Mouse (Mus musculus) gastrocnemius, adult 2 months (tissue): Measurements from ENCODE around the gene Mrnip. TPM values are rescaled to one million over a fixed set of nuclear protein-coding genes. Genes with fewer than 3 reads are reported as not detected.

Experiments used
- DNase-seq: peaks from one replicate; pipeline ENCODE4 v3.0.0; 2022
- H3K27ac ChIP-seq: fragments of 200-600 bp; 2 replicates; pipeline ENCODE4 v1.8.1; 2022; ENCODE audit warnings: mild to moderate bottlenecking
- H3K4me3 ChIP-seq: fragments of 200-600 bp; 2 replicates; pipeline ENCODE4 v1.8.1; 2022; ENCODE audit warnings: mild to moderate bottlenecking, moderate library complexity
- CTCF ChIP-seq: fragments of 200-600 bp; IDR thresholded peaks from 2 replicates; pipeline ENCODE4 v1.8.1; 2022; ENCODE audit warnings: antibody characterized with exemption, mild to moderate bottlenecking, moderate library complexity
- intact Hi-C: fragments of 180-260 bp; cut with DNase I; formaldehyde crosslinking; loops from one replicate; pipeline ENCODE4 v1.15.1; 2025
- total RNA-seq, 2 experiments: library from RNA; stranded (reverse); gene quantifications; 2 replicates each; pipeline ENCODE4 v1.2.3; 2021

Mrnip gene
- total RNA-seq, 2 experiments from 2014 or later: 2.4 to 3.1 TPM

- Histone ChIP-seq H3K27ac (peak overlapping the region; percentile 100), H3K4me3 (peak overlapping the region; percentile 77)
- intact Hi-C loops: loop anchor here (2.0 kb wide), 1 partner anchor 37 kb away; the partner anchor contains the start of gene Mrnip
- no peak for TF ChIP-seq CTCF
- DNase-seq: no peak
Observed at GRCm38 (mm10) chr11:50211322-50212059, 37.2 kb downstream of the Mrnip start.

DNA sequence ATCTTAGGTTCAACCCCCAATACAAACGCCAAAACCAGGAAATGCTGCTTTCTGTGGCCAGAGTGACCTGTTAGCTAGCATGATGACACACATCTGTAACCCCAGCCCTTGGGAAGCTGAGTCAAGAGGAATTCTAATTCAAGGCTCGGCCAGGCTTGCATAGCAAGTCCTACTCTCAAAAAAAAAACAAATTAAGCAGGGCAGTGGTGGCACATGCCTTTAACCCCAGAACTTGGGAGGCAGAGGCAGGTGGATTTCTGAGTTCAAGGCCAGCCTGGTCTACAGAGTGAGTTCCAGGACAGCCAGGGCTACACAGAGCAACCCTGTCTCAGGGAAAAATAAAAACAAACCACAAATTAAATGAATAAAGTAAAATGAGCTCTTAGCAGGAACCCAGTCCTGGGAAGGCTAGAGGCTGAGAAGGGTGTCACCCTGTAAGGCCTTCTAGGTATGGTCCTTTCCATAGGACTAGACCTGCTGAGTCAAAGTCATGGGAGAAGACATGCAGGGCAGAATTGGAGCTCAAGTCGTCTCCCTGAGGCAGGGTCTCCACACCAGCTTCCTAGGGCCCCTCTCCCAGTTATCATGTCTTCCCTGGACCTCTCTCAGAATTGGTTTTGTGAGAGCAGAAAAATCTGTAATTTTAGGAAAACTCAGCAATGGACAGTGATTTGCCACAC, 38.0 kb downstream of the Mrnip start:
- intact Hi-C loops: no loop called here
- H3K4me3 ChIP-seq: peak overlapping the region; percentile 77
- no peak for DNase-seq

GRCm38 (mm10) chr11:50212848-50213758, 38.9 kb downstream of the Mrnip start:
- peak; percentile 91 for DNase-seq
- Histone ChIP-seq H3K4me3 (peak overlapping the region; percentile 77), H3K27ac (peak overlapping the region; percentile 100)
- intact Hi-C loops: no loop called here
- no peak for TF ChIP-seq CTCF

More for the DNA sequence above, 38.0 kb downstream of the Mrnip start:
- H3K27ac ChIP-seq: peak overlapping the region; percentile 100
- TF ChIP-seq CTCF: no peak

DNA sequence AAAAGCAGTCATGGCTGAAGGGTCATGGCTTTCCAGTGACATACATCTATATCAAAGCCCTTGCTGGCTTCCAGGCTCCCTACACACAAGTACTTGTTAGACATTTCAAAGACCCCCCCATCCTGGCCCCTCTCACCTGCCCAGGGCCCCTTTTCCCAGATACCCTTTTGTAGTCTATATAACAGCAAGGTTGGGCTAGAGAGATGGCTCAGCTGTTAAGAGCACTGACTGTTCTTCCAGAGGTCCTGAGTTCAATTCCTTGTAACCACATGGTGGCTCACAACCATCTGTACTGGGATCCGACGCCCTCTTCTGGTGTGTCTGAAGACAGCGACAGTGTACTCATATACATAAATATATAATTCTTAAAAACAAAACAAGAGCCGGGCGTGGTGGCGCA, 40.4 kb downstream of the Mrnip start:
- Histone ChIP-seq H3K4me3 (no peak overlapping the region), H3K27ac (no peak overlapping the region; the same call in 1 of the 2 replicates)
- no peak for DNase-seq
- TF ChIP-seq CTCF: no peak
- intact Hi-C loops: no loop called here

DNA sequence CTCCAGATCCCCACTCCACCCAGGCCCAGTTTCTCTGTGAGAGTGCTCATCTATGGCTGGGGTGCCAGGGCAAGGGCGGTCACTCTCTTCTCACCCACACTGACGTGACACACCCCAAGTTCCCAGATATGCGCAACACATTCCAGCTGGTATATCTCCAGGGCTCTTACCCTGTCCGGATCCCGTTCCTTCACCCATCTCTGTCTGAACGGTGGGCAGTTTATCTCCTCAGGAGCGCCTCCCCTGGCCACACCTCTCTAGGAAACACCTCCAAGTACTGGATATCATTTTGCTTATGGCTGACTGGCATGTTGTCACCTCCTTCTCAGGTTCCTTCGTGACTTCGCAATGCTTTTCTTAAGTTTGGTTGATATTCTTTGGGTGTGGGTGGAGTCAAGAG, 41.4 kb downstream of the Mrnip start:
- DNase-seq: no peak
- peak overlapping the region; percentile 46 for H3K4me3 ChIP-seq
- H3K27ac ChIP-seq: peak overlapping the region; percentile 51
- intact Hi-C loops: no loop called here
- peak; percentile 12; the same call in 1 of the 2 replicates for TF ChIP-seq CTCF

DNA sequence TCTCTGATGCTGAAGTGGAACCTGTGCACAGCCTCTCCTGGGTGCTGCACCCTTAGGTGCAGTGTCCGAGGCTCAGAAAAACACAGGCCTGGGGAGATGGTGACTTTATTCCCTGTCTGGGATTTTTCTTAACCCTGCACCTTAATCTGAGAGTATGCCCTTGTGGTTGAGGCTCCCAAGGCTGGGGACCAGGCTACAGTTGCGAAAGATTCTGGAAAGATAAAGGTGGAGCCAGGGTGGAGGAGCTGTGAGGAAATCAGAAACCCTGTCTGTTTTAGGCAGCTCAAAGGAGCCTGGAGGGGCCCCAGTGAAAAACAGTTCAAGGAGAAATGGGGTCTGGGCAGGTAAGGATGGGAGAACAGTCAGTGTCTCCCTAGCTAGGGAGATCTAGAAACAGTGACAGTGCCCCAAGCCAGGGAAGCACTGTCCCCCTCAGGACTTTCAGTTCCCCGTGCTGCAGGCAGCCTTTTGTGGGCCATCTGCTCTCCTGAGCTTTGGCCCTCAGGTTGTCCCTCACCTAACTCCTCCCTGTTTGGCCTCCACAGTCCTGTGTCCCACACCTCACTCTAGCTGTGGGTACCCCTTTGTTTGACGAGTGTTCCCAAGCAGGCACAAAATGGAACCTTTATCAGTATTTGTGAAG, 42.6 kb downstream of the Mrnip start:
- no peak for DNase-seq
- intact Hi-C loops: no loop called here
- TF ChIP-seq CTCF: no peak
- H3K27ac ChIP-seq: peak overlapping the region; percentile 51; the same call in 1 of the 2 replicates
- no peak overlapping the region for H3K4me3 ChIP-seq

- no peak for DNase-seq
- Histone ChIP-seq H3K27ac (peak overlapping the region; percentile 40), H3K4me3 (no peak overlapping the region)
- intact Hi-C loops: no loop called here
- TF ChIP-seq CTCF: no peak
Observed at GRCm38 (mm10) chr11:50217811-50218210, 43.6 kb downstream of the Mrnip start.

- TF ChIP-seq CTCF: peak; percentile 38; the same call in 1 of the 2 replicates
- intact Hi-C loops: no loop called here
- H3K4me3 ChIP-seq: no peak overlapping the region
- DNase-seq: no peak
- peak overlapping the region; percentile 12; the same call in 1 of the 2 replicates for H3K27ac ChIP-seq
Observed at GRCm38 (mm10) chr11:50219833-50220232, 45.6 kb downstream of the Mrnip start.

DNA sequence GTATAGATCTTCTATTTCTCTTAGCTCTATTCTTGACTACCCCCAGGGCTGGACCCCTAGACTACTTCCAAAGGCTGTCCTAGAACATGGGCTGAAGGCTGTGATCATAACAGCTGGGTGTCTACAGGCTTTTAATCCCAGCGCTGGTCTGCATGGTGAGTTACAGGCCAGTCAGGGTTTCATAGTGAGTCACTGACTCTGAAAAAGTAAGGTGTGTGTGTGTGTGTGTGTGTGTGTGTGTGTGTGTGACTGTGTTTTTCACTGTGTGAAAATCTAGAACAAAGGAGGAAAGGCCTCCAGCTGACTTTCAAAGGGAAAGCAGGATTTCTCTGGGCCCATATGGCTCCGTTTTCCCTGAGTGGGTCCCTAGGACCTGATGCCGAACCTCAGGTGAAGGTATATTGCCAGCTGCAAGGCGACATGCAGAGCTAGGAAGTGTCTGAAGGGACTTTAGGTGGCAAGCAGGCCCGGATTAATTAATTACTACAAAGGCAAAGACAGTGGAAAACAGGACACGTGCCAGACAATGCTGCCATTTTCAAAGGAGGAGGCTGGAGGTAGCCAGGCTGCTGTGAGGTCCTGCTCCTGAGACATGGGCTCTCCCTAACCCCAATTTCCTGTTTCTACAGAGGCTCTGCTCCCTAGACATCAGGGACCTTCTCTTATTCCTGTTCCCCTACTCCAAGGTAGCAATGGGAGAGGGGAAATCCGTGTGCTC, 48.5 kb downstream of the Mrnip start:
- Histone ChIP-seq H3K27ac (no peak overlapping the region), H3K4me3 (no peak overlapping the region)
- intact Hi-C loops: no loop called here
- TF ChIP-seq CTCF: no peak
- no peak for DNase-seq

- intact Hi-C loops: no loop called here
- H3K27ac ChIP-seq: peak overlapping the region; percentile 89
- H3K4me3 ChIP-seq: peak overlapping the region; percentile 96
- TF ChIP-seq CTCF: no peak
- no peak for DNase-seq
Observed at GRCm38 (mm10) chr11:50223783-50224662, 49.8 kb downstream of the Mrnip start.
